Mouse (Mus musculus) neural tube, embryonic 15.5 days (tissue): ENCODE measurements around the gene Mrvi1. TPM values are rescaled to one million over a fixed set of nuclear protein-coding genes. Genes with fewer than 3 reads are reported as not detected.

Experiments
- ATAC-seq: fragments of 200-750 bp; cut with Nextera tagmentation; 2 replicates; pipeline ENCODE4 v1.8.0; 2017; ENCODE audit warnings: mild to moderate bottlenecking, moderate TSS enrichment, moderate library complexity; ENCODE audit not compliant: low FRiP score
- H3K27ac ChIP-seq: fragments of 300-500 bp; sonication (generic); replicated peaks from 2 replicates; pipeline ENCODE4 v1.5.1; 2015; ENCODE audit warnings: mild to moderate bottlenecking, inconsistent platforms
- H3K27me3 ChIP-seq: fragments of 300-500 bp; sonication (generic); replicated peaks from 2 replicates; pipeline ENCODE4 v1.6.1; 2015; ENCODE audit warnings: inconsistent platforms
- H3K36me3 ChIP-seq: fragments of 300-500 bp; sonication (generic); 2 replicates; pipeline ENCODE4 v1.6.1; 2015; ENCODE audit warnings: inconsistent platforms
- H3K4me1 ChIP-seq: fragments of 300-500 bp; sonication (generic); 2 replicates; pipeline ENCODE4 v1.6.1; 2015; ENCODE audit warnings: inconsistent platforms
- H3K4me2 ChIP-seq: fragments of 300-500 bp; sonication (generic); 2 replicates; pipeline ENCODE4 v1.6.1; 2015; ENCODE audit warnings: inconsistent platforms, mild to moderate bottlenecking, moderate library complexity
- H3K4me3 ChIP-seq: fragments of 300-500 bp; sonication (generic); replicated peaks from 2 replicates; pipeline ENCODE4 v1.5.1; 2015; ENCODE audit warnings: mild to moderate bottlenecking, inconsistent platforms
- H3K9ac ChIP-seq: fragments of 300-500 bp; sonication (generic); replicated peaks from 2 replicates; pipeline ENCODE4 v1.6.1; 2015; ENCODE audit warnings: mild to moderate bottlenecking, inconsistent platforms
- H3K9me3 ChIP-seq: fragments of 300-500 bp; sonication (generic); replicated peaks from 2 replicates; pipeline ENCODE4 v1.6.1; 2016; ENCODE audit warnings: inconsistent platforms
- WGBS: fragments of 180-500 bp; shearing (Covaris S2); methylation state at CpG from one replicate; pipeline ENCODE4 v1.1.7; 2015; ENCODE audit warnings: mixed read lengths; 5-methylcytosine and 5-hydroxymethylcytosine counted together
- polyA plus RNA-seq: library from polyadenylated mRNA; unstranded; fragments of >200 nt; fragmentation: Nextera tagmentation; extraction: Ambion mirVana; gene quantifications from 2 replicates; pipeline ENCODE4 v1.2.1, GENCODE M21; 2015

Gene Mrvi1
- polyA plus RNA-seq, 1 experiment from 2014 or later, result 1.4 TPM

DNA sequence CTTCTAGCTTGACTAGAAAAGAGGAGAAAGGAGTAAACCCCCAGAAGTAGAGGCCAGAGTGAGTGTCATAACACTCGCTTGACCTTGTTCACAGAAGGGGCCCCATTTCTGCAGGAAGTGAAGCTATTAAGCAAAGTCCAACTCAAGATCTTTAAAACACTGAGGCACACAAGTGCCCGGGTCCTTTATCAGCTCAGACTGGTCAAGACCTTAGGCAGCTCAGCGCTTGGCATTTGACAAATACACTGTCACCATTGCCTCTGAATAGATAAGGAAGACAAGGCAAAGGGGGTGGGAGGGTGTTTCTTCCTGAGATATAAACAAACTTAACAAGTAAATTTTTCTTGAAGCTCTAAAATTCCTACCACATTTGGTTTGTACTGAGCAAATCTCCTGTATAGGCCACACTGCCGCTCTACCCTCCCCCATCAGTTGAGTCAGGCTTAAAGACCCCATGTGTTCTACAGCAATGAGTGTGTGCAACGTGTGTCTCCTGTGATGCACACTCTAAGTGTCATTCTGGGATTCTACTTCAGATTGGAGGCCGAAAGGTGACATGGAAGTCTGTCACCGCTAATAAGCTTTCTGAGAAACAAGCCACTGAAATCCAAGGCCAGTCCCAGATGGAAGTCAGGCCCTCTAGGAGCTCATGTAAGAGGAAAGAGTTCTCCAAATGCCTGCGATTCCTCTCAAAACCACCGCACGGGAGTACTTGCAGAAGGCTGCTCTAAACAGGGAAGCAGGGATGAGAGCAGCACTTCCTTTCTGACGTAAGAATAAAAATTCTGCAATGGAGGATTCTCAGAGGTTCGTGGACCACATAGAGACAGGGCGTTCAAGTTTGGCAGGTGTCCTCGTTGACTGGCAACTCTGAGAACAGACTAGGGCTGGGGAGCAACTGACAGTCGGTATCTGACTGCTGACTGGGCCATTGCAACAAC lies 16.9 kb upstream of the Mrvi1 start:
- ATAC-seq, result no peak
- Histone ChIP-seq H3K27me3 (no peaks in the 10 kb centered on the region), H3K4me1 (no peaks in the 10 kb centered on the region), H3K9ac (no peak overlapping the region), H3K4me3 (no peak overlapping the region), H3K27ac (no peak overlapping the region), H3K4me2 (no peak overlapping the region), H3K9me3 (no peaks in the 10 kb centered on the region), H3K36me3 (no peaks in the 10 kb centered on the region)
- 84% methylated on average over 15 of the region's 15 CpGs for WGBS

DNA sequence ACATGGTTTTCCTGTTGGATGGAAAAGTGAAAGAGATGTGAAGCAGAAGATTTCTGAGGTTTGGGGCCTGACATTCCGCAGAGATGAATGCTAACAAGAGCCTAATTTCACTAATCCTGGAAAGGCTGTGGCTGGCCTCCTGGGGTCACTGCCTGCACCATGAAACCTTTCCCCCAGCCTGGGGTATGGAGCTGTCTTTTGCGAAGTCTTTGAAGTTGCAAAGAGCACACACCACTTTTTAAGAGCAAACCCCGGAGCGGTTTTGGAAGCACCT lies 8.9 kb upstream of the Mrvi1 start:
- Histone ChIP-seq H3K36me3 (no peaks in the 10 kb centered on the region), H3K4me2 (no peak overlapping the region), H3K9me3 (no peaks in the 10 kb centered on the region), H3K27ac (no peak overlapping the region), H3K27me3 (no peaks in the 10 kb centered on the region), H3K9ac (no peak overlapping the region), H3K4me1 (peaks cover 20% of the 10 kb centered on the region), H3K4me3 (no peak overlapping the region)
- 65% methylated on average over 4 of the region's 4 CpGs for WGBS
- no peak for ATAC-seq

DNA sequence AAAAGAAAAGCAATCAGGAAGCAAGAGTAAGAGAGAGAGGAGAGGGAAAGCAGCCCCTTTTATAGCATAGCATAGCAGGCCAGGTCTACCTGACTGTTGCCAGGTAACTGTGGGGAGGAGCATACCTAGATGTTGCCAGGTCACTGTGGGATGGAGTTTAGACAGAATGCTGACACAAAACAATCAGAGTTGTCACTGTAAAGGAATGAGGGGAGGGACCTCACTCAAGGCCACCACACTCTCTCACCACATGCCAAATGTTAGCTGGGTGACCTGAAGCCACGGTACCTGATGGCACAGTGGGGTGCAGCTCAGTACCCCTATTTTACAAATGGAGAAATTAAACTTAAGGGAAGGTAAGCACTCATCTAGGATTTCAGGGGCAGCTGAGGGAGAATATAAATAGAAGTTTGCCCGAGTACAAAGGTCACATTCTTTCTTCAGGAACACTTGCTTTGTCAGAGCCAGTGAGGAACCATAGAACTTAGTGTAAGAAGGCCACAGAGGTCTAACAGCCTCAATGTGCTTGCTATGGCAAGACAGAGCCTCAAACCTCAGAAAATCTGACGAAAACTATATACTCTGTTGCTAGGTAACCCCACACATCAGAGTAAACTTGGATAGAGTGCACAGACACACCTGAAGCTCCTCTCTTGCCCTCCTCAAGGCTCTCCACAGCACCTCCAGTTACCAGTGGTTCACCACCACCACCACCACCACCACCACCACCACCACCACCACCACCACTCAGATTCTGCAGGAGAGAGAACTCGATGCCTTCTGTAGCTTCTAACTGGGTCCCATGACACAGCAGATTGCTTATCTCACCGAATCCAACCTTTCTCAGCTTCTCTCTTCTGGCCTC lies 8.3 kb upstream of the Mrvi1 start:
- Histone ChIP-seq H3K27me3 (no peaks in the 10 kb centered on the region), H3K9me3 (no peaks in the 10 kb centered on the region), H3K4me2 (no peak overlapping the region), H3K4me3 (no peak overlapping the region), H3K4me1 (peaks cover 24% of the 10 kb centered on the region), H3K9ac (no peak overlapping the region), H3K27ac (peak overlapping the region; percentile 51; the same call in 1 of the 2 replicates), H3K36me3 (no peaks in the 10 kb centered on the region)
- no peak for ATAC-seq
- 75% methylated on average over 5 of the region's 5 CpGs for WGBS

DNA sequence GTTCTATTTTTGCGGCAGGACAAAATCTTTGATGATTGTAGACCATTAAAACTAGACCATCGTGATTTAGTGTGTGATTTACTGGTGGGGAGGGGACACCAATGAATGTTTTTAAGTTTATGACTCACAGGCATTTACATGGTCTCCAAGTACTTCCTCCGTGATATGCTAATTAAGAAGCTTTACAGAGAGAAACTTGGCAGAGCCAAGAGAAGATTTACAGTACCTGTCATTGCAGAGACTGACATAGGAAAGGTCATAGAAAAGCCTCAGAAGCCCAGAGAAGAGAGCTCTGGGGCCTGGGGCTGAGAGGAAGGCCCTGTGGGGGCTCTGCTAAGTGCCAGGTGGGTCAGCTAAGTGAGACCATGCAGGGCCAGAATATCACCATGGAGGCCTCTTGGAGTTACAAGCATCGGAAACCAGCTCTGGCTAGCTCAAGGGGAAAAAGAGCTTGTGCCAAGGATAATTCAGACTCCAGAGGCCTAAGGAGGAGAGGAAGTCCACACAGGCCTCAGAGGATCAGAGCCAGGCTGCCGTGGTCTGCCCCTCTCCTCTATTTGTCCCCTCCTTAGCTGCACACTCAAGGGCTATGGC lies 7.1 kb upstream of the Mrvi1 start:
- Histone ChIP-seq H3K4me3 (no peak overlapping the region), H3K4me1 (peaks cover 25% of the 10 kb centered on the region), H3K9ac (no peak overlapping the region), H3K9me3 (no peaks in the 10 kb centered on the region), H3K36me3 (no peaks in the 10 kb centered on the region), H3K4me2 (no peak overlapping the region), H3K27ac (peak overlapping the region; percentile 51), H3K27me3 (no peaks in the 10 kb centered on the region)
- 23% methylated on average over 5 of the region's 5 CpGs for WGBS
- peak; percentile 81 for ATAC-seq

DNA sequence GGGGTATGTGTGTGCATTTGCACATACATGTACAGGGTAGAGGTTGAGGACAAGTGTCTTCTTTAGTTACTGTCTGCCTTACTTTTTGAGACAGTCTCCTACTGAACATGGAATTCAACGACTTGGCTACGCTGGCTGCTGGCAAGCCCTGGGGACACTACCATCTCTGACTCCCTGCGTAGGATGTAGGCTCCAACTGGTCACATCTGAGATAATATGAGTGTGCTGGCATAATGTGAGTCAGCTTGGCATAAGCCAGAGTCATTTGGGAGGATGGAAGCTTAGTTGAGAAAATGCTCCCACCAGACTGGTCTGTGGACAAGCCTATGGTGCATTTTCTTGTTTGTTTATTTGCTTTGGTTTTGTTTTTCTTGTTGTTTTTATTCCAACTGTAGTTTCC lies 5.8 kb upstream of the Mrvi1 start:
- H3K36me3 ChIP-seq, result no peaks in the 10 kb centered on the region
- no peaks in the 10 kb centered on the region for H3K9me3 ChIP-seq
- H3K27ac ChIP-seq, result no peak overlapping the region
- H3K27me3 ChIP-seq, result no peaks in the 10 kb centered on the region
- WGBS, result 77% methylated on average over 3 of the region's 3 CpGs
- H3K4me3 ChIP-seq, result no peak overlapping the region
- no peak overlapping the region for H3K9ac ChIP-seq
- ATAC-seq, result no peak
- no peak overlapping the region for H3K4me2 ChIP-seq
- H3K4me1 ChIP-seq, result peaks cover 25% of the 10 kb centered on the region

DNA sequence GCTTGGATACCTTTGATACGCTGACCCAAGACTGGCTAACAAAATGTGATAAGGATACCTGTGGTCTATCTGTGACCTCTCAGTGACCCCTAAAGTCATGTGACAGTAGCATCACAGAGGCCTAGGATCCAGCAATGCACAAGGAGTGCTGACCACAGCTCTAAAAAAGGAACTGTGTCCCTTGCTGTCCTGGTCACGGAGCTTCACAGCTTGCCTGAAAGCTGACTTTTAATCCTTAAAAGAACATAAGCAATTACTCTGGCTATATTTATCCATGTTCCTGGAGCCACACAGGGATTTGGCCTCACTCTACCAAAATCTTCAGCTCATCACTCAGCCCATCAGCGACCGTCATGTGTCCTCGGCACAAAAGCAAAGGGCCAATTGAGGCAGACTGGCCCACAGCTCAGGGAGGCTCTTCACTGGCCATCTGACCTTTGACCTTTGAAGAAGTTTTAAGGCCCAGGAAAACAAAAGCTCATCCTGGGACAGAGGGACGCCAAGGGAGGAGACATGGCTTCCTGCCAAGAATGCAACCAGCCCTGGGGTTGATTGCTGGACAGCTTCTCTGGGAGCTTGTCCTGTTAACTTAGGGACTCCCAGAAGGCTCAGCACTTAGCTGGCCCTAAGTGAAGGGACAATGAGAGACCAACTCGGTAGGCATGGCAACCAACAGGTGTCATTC lies 3.5 kb upstream of the Mrvi1 start:
- no peak for ATAC-seq
- no peak overlapping the region for H3K27ac ChIP-seq
- H3K4me1 ChIP-seq, result peaks cover 33% of the 10 kb centered on the region
- H3K36me3 ChIP-seq, result no peaks in the 10 kb centered on the region
- H3K4me3 ChIP-seq, result no peak overlapping the region
- H3K9ac ChIP-seq, result no peak overlapping the region
- H3K9me3 ChIP-seq, result no peaks in the 10 kb centered on the region
- no peak overlapping the region for H3K4me2 ChIP-seq
- H3K27me3 ChIP-seq, result no peaks in the 10 kb centered on the region
- 55% methylated on average over 7 of the region's 7 CpGs for WGBS

DNA sequence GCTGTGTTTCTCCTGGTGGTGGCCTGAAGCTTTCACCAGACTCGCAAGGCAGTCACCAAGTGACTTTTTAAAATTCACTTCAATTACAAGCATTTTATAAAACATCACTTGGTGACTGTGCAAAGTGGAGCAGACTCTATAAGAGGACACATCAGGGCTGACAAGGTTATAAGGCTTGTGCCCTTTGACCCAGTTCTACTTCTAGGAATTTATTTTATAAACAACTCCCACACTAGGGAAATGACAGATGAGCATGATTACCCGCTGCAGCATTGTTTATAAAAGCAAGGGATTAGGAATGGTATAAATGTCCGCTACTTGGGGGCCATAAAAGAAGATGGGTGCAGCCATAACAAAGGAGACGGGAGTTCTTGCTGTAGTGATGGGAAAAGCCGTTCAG lies 1.4 kb upstream of the Mrvi1 start:
- Histone ChIP-seq H3K36me3 (no peaks in the 10 kb centered on the region), H3K9ac (no peak overlapping the region), H3K27me3 (no peaks in the 10 kb centered on the region), H3K4me2 (no peak overlapping the region), H3K4me1 (peaks cover 14% of the 10 kb centered on the region; the same call in 1 of the 2 replicates), H3K27ac (no peak overlapping the region), H3K9me3 (no peaks in the 10 kb centered on the region), H3K4me3 (no peak overlapping the region)
- 65% methylated on average over 5 of the region's 5 CpGs for WGBS
- ATAC-seq, result no peak

DNA sequence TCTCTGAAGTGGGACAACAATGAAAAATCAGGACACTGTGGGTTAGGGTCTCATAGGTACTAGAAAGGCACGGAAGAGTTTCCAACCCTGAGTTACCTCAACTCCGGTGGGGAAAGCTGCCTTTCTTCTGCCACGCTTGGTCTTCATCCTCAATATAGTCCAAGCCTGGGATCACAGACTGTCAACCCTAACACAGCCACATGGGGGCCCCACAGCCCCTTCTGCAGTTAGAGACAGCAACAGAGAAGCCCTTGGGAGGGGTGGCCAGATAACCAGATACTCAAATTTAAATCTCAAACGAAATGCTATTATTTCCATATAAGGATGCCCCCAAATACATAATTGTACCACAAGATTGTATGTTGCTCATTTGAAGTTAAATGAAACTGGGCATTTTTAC lies 503 bp upstream of the Mrvi1 start:
- H3K4me1 ChIP-seq, result peaks cover 14% of the 10 kb centered on the region; the same call in 1 of the 2 replicates
- no peak overlapping the region for H3K4me3 ChIP-seq
- no peak overlapping the region for H3K9ac ChIP-seq
- H3K4me2 ChIP-seq, result no peak overlapping the region
- H3K36me3 ChIP-seq, result no peaks in the 10 kb centered on the region
- no peak for ATAC-seq
- 72% methylated on average over 4 of the region's 4 CpGs for WGBS
- no peaks in the 10 kb centered on the region for H3K27me3 ChIP-seq
- no peaks in the 10 kb centered on the region for H3K9me3 ChIP-seq
- H3K27ac ChIP-seq, result no peak overlapping the region

DNA sequence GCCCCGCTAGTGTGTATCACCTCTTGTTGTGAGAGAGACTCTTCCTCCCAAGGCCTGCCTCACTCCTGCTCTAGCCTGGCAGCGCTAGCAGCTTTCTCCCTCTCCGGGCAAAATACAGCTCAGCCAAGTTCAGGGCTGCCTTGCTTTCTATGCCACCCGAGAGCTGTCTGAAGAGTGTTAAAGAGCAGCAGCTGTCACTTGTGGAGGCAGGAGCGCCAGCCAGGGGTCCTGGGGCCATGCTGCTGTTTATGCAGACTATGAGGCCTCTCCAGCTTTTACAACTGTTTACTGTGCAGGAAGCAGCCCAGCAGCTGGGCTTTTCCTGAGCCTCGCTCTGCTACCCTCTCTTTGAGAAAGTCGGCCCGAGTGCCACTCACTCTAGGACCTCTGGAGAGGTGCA lies 1.2 kb downstream of the Mrvi1 start:
- Histone ChIP-seq H3K4me1 (peaks cover 14% of the 10 kb centered on the region; the same call in 1 of the 2 replicates), H3K27ac (no peak overlapping the region), H3K4me3 (no peak overlapping the region), H3K36me3 (no peaks in the 10 kb centered on the region), H3K9me3 (no peaks in the 10 kb centered on the region), H3K9ac (no peak overlapping the region), H3K4me2 (no peak overlapping the region), H3K27me3 (no peaks in the 10 kb centered on the region)
- WGBS, result 60% methylated on average over 8 of the region's 8 CpGs
- no peak for ATAC-seq

DNA sequence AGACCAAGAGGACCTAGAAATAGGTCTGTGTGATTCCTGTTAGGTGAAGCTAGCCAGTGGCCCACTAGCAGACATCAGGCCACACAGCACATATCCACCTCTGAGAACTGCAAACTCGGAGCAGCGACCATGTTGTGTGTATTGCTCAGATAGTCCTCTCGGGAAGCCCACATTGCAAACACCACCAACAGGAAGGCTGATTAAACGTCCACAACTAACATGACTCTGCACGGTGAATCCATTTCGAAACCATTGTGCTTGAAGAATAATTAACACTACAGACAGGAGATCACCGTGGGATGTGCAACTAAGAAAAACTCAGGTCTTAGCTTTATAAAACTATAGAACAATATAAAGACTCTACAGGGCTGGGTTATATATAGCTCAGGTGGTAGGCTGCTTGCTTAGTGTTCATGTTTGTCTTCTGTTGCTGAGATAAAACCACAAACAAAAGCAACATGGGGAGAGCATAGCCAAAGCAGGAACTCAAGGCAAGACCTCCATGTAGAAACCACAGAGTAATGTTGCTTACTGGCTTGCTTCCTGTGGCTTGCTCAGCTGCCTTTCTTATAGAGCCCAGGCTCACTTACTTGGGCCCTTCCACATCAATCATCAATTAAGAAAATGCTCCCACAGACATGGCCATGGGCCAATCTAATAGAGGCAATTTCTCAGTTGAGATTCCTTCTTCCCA lies 4.4 kb downstream of the Mrvi1 start:
- no peak for ATAC-seq
- H3K4me2 ChIP-seq, result no peak overlapping the region
- H3K27me3 ChIP-seq, result no peaks in the 10 kb centered on the region
- no peak overlapping the region for H3K9ac ChIP-seq
- no peaks in the 10 kb centered on the region for H3K36me3 ChIP-seq
- peaks cover 6% of the 10 kb centered on the region; the same call in 1 of the 2 replicates for H3K4me1 ChIP-seq
- H3K4me3 ChIP-seq, result no peak overlapping the region
- no peak overlapping the region for H3K27ac ChIP-seq
- H3K9me3 ChIP-seq, result no peaks in the 10 kb centered on the region
- 90% methylated on average over 7 of the region's 7 CpGs for WGBS

DNA sequence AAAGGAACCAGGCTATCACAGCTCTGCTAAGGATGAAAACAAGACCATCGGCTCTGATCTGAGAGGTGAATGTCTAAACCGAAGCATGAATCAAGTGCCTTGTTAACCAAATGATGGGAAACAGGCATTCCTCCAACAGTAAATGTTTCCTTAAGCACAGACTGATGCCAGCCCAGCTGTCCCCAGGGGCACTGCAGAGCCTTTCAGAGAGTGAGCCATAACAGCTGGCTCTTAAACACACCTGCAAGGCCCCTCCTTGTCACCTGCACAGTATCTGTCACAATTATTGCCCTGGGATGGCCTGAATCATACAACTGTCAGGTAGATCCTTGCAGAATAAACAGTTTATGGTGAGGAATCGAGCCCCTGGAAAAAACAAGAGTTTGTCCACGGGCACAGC lies 8.8 kb downstream of the Mrvi1 start:
- ATAC-seq, result no peak
- 82% methylated on average over 4 of the region's 4 CpGs for WGBS
- Histone ChIP-seq H3K4me2 (no peak overlapping the region), H3K4me1 (no peaks in the 10 kb centered on the region), H3K9me3 (no peaks in the 10 kb centered on the region), H3K36me3 (no peaks in the 10 kb centered on the region), H3K27ac (no peak overlapping the region), H3K4me3 (no peak overlapping the region), H3K9ac (no peak overlapping the region), H3K27me3 (no peaks in the 10 kb centered on the region)
